In the genomic region with DNA sequence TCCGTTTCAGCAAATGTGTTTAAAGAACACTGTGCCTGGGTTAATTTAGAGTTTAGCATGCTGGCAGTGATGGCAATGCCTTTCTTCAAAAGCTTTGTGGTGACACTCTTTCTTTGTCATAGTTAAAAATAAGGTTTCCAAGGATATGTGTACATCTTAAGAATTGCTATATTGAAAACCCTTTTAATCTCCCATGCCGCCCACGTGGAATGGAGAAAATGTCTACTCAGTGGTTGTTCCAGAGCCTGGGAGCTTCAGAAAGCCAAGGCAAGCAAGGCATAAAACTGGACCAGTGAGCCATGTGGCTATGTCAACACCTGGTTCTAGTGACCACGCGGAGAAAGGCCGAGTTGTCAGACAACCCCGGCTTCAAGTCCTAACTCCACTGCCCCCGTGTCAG, we compare ENCODE assay signal across 12 mouse cellular contexts. TPM values are rescaled to one million over a fixed set of nuclear protein-coding genes. Genes with fewer than 3 reads are reported as not detected.
"Had no signal": no experiment of that assay in that cellular context is flagged by ENCODE, and none has a peak within 500 bp of the region (broad histone marks: within the 10 kb centered on the region; RNA-seq: fewer than 3 reads in every experiment).

No protein-coding gene starts in this region.

- ATAC-seq: midbrain, embryonic 16.5 days had no signal

- DNase-seq: lung, adult 18-20 months; lung, embryonic 14.5 days; lung, postnatal 10 days; lung, postnatal 4 days; midbrain, embryonic 14.5 days; retina, postnatal 1 day; spleen, adult 18-20 months; thymus, adult 18-20 months; thymus, postnatal 14 days; thymus, postnatal 36 days had no signal

RNA-seq across cellular contexts. Expression of a gene that starts 11.9 kb away (rescaled TPM):
- total RNA-seq: megakaryocyte-erythroid progenitor cell, adult 5-6 weeks had no signal
